Mouse (Mus musculus): ENCODE data around the gene Srbd1.

Srbd1 gene

GRCm38 (mm10) chr17:85975077-85975476 lies 169.9 kb downstream of the Srbd1 start:
- no peak for DNase-seq

DNA sequence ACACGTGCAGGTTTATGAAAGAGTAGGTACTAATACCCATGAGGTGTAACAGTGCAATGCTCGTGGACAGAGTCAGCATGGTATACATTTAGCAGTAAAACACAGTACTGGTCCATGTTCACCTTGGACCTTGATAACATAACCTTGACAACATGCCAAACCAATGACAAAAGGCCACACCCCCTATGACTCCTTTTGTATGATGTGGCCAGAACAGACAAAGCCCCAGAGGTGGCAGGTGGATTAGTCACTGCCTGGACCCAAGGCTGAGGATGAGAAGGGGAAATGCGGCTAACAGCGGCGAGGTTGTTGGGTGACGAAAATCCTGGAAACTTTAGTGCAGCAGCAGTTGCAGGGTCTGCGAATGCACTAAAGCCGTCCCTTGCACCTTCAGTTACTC lies 170.4 kb downstream of the Srbd1 start:
- no peak for DNase-seq

DNA sequence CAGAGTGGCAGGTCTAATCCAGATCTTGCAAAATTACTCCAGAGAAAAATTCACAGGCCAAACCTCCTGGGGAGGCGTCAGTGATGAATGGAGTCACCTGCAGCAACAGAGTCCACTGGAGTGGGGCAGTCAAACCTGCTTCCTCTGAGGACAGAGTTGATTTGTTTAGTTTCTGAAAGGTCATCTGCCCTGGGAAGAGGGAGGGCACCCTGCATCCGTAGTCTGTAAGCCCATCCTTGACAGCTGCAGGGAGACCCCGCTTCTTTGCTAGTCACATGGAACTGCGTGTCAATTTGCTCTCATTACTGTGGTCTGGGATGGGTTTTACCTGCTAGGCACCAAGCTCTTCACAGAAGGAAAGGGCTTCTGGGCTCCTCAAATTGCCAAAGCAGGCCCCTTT lies 173.9 kb downstream of the Srbd1 start:
- no peak for DNase-seq

- no peak for DNase-seq
Measured at GRCm38 (mm10) chr17:85961653-85962052, 183.3 kb downstream of the Srbd1 start.

GRCm38 (mm10) chr17:85951771-85952170 lies 193.2 kb downstream of the Srbd1 start:
- no peak for DNase-seq

GRCm38 (mm10) chr17:85949919-85950505 lies 195.0 kb downstream of the Srbd1 start:
- no peak for DNase-seq

DNA sequence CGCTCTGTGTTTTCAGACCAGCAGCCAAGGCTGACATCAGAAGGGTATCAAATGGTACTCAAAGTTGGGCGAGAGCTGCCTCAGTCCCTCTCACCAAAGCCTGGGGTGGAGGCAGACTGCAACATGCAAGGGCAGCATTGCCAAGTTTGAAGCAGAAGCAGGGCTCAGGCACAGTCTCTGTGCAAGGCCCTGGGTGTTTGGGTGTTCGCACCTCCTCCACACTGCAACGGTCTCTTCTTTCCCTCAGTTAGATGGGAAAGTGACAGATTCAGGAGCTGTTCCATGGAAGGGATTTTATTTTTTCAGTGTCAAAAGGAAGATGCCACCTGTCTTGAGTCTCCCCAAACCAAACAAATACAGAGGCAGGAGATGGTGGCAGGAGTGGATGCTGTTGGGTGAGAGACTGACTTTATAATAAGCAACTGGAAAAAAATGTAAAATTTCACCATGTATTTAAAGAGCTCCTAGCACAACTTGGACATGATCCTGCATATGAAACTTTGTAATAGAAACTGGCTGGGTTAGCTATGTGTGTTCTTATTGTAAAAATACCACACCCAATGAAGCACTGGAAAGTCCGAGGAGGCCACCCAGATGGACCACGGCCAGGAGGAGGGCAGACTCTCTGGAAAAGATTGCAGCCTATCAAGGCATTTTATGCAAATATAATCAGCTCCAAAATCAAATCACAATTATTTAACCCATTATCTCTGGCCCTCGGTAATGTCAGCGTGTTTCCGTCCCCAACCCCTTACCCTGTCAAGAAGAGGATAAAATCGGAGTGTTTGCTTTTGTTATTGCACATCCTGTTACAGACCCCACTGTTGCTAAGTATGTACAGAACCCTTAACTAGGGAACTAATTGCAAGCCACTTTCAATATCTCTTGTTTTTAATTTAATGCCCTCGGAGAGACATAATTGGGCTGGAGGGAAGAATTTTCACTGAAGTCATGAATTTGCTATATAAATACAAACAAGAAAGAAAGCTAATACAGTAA lies 195.8 kb downstream of the Srbd1 start:
- DNase-seq, result no peak

DNA sequence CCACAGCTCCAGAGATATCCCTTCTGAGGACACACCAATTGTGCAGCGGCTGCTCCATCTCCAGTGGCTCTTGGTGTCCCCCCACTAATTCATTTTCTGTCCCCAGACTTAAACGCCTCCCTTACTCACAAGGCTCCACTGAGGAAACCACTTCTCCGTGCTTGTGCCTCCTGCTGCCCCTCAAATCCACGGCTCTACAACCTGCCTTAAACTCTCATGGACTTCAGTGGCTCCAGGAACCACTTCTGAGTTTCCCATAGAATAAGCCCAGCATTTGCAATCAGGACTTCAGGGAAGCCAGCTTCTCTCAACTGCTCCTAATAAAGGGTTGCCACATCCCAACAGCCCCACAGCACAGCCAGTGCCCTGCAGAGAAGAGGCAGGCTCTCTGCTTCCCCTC lies 200.2 kb downstream of the Srbd1 start:
- DNase-seq, result no peak

DNA sequence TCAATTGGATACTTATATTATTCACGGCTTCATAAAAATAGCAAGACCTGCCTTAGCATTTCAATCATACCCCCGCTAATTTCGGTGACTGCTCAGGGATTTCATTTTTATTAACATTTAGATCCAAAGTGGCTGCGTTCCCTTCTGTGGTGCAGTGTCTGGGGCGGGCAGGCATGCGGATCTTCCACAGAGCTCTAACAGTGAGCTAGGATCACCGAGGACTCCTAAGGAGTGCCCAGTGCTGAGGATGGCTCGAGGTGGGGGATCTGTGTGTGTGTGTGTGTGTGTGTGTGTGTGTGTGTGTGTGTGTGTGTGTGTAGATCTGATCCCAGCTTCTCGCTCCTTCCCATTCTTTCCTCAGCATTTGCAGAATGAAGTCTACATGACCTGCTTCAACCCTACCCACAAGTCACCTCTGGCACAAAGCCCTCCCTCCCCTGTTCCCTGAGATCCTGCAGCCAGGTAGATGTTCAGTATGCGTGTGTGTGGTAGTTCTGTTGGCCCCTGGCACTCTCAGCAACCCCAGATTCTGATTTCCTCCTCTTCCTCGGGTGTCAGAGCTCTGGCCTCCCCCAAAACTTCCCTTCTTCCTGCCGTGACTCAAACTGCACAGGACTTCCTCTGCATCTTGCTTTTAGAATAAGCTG lies 200.9 kb downstream of the Srbd1 start:
- DNase-seq, result no peak

GRCm38 (mm10) chr17:85943551-85943981 lies 201.4 kb downstream of the Srbd1 start:
- DNase-seq, result no peak

- DNase-seq, result no peak
Measured at GRCm38 (mm10) chr17:85943071-85943470, 201.9 kb downstream of the Srbd1 start.

- no peak for DNase-seq
Measured at GRCm38 (mm10) chr17:85942123-85942522, 202.9 kb downstream of the Srbd1 start.

GRCm38 (mm10) chr17:85941141-85941738 lies 203.7 kb downstream of the Srbd1 start:
- DNase-seq, result no peak

DNA sequence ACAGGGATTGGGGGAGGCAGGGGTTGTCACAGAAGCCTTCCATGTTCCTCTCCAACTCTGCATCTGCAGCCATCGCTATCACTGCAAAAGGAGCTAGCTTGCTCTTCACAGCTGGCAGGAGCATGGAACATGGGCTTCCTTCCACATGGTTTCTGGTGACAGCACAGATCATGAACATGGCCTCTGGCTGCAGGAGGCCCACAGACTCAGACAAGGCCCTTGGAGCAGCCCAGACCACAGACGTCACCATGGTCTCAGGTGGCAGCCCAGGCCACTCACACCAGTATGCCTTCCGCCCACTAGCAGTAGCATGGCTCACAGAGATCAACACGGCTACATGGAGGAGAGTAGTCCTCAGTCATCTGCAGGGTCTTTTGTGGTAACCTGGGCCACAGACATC lies 207.8 kb downstream of the Srbd1 start:
- no peak for DNase-seq

- DNase-seq, result no peak
Measured at GRCm38 (mm10) chr17:85935268-85935667, 209.7 kb downstream of the Srbd1 start.

Data from liver (tissue).